Mouse (Mus musculus): Measurements from ENCODE around the gene BC034090.

Gene BC034090

DNA sequence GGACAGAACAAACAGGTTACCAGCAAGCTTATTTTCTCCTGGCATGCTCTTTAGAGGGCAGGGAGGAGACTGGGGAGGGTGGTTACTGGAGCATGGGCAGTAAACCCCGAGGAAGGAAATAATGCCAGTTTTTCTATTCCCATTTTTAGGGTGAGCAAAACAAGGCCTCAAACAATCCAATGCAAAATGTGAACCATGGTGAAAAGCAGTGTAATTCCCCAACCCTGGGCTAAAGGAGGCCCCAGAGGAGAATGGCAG, 1.8 kb downstream of the BC034090 start:
- no peak for DNase-seq (ENCODE audit: low spot score)

DNA sequence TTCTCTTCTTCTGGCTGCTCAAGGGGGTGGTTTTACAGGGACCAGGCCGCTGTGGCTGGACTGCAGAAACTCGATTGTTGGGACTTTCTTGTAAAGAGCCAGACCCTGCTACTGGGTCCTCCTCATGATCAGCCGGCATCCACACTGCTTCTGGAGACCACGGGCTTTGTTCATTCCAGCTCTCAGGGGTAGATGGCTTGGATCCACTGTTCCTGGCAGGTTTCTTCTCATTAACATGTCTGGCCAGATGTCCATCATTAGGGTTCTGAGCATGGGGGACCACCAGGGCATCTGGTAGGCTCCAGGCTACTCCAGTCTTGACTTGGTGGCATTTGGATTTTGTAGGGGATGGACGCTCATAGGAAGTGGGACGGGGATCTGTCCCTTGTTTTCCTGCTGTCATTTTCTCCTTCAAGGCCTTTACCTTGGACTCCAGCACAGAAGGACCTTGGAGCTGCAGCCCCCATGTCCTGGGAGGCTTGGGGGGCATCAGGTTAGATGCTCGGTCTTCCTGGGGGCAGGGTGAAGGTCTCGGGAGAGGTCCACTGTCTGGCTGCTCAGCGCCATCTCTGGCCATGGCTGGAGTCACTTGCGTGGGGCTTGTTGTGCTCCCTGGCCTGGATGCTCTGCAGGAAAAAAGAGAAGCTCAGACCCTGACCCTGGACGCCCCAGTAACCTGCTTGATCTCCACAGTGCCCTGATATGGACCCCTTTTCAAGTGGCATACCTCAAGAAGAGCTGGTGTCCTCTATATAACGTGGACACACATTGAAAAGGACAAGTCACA, 2.4 kb downstream of the BC034090 start:
- DNase-seq (ENCODE audit: low spot score), result no peak

DNA sequence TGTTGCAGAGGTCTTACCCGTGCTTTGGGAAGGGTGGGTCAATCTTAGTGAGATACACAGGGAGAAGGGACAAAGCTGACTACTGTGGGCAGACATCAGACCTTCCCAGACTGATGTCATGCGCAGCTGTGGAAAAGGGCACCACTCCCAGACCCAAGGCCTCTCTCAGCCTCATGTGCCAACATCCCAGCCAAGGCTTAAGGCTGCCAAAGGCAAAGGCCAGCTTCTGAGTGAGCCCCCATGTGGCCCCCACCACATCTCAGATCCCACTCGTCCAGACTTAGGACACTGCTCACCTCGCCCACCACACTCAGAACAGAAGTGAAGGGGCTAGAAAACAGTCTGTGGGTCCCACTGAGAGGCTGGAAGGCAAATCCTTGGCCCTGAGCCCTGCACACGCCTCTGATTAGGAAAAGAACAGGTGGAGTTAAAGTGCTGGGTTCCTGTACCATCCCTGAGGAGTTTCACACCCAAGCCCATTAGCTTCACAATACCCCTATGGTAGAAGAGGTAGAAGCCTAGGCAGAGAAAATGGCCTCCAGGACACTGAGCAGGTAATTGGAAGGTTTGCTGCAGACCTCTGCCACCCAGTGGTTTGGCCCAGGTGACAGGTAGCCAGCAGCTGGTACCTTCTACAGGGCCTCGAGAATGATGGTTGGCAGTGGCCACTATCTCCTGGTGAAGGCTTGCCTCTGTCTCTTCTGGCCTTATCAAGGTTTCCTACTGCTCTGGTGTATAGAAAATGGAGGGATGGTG, 4.1 kb downstream of the BC034090 start:
- no peak for DNase-seq (ENCODE audit: low spot score)

DNA sequence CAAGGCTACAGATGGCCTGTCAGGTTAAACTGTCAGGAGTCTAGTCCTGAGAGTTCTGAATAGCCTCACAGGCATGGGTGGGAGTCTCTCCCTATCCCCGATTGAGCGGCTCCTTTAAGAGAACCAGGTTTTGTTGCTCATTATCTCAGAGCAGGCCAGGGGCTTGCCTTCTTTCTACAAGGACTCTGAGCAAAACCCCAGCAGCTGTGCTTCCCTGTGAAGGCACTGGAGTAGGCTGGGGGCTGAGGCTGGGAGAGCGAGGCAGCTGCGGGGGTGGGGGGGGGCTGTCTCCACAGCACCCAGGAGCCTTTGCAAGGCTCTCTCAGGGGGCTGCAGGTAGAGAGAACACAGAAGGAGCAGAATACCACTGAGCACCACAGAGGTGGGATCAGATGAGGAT, 5.1 kb downstream of the BC034090 start:
- no peak for DNase-seq (ENCODE audit: low spot score)

DNA sequence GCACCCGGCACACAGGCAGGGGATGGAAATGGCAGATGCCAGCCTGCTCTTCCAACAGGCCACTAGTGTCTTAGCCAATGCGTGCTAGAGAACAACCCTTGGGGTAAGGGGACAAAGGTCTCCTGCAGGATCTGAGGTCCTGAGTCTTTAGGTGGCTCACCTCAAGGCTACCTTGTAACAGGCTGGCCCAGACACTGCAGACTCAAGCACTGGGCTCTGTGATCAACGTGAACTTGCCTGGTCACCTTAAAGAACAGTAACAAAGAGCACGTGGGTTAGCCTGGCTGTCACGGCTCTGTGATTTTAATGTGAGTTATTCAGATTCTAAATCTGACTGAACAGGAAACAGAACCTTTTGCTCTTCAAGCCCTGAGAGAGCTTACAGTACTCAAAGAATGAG, 6.1 kb downstream of the BC034090 start:
- DNase-seq (ENCODE audit: low spot score), result no peak

DNA sequence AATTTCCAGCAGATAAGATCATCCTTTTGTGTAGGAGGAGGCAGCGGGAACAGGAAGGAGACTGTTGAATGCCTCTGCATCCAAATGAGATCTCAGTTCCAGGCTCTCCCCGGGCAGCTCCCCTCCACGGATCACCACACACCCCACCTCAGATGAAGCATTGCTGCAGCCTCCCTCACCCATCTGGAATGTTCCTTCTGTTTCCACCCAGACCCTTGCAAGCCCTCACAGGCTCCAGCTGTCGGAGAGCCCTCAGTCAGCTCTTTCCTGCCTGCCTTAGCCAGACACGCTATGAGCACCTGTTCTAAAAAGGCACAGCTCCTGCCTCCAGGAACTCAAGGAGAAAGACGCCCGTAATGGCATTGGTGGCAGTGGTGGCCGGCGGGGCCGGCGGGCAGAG, 6.9 kb downstream of the BC034090 start:
- DNase-seq (ENCODE audit: low spot score), result no peak

DNA sequence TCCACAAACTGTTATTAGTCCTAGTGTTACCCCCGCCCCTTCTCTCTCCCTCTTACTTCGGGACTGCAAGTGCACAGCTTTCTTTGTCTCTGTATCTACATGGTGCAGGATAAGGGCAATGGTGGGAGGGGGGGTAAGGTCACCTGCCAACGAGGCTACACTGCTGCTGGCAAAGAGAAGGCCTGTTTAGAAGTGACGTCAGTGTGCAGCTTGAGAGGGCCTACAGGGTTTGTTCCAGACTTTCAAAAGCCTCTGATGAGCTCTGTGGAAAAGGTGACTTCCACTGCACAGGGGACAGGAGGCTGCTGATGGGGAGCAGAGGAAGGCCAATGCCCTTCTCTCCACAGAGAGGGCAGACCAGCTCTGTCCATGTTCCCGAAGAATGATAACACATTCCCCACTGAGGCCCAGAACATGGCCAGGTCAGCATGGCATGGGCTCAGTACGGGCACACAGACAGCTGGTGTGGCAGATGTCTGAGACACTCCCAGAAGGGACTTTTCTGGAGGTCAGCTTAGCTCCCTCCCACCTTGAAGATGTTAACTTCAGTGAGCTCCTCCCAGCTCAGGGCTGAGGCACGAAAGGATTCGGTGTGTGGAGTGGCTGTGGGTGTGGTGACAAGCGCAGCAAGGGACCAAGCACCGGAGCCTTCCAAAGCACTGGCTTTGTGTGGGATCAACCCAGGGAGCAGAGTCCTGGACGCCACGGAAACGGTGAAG, 7.8 kb downstream of the BC034090 start:
- DNase-seq (ENCODE audit: low spot score), result no peak

DNA sequence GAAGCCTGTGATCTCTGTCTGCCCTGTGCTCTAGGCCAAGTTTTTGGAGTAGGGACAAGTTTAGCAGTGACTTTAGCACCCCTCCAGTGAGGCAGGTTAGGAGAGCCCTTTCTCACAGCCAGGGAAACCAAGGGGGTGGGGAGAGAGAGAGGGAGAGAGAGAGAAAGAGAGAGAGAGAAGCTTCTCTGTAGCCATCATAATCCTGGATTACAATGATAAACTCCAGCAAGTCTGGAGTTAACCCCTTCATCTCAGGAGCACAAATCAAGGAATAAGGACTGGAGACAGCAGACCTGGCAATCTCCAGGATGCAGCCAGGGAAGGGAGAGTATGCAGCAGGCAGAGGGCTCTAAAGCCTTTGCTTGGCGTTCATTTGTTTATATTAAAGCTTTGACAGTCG, 8.6 kb downstream of the BC034090 start:
- DNase-seq (ENCODE audit: low spot score), result no peak

DNA sequence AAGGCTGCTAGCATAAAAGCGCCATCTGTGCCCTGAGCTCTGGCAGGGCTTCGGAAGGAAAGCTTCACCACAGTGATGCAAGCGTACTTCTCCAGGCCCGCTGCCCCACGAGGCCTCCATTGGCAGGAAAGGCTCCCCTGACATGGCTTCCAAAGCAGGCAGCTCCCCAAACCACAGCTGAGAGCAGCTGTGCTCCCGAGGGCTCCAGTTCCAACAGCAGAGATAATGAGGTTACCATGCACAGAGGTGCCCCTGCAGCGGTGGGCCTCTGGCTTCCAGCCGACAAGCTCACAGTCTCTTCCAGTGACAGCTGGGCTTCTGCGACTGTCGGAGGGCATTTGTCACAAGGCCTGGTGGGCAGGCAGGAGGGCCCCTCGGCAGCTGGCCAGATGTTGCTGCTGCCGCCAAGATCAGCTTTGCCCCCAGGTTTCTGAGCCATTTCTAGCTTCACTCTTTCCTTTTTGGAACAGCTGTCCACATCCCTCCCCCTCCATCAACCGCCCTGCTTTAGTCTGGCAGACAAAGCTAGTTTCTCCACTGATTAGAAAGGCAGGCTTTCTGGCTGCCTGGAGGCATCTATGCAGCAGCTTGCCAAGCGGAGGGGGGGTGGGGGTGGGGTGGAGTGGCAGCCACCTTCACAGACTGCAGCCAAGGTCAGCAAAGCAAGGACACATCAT, 10.2 kb downstream of the BC034090 start:
- DNase-seq (ENCODE audit: low spot score), result peak; percentile 66

DNA sequence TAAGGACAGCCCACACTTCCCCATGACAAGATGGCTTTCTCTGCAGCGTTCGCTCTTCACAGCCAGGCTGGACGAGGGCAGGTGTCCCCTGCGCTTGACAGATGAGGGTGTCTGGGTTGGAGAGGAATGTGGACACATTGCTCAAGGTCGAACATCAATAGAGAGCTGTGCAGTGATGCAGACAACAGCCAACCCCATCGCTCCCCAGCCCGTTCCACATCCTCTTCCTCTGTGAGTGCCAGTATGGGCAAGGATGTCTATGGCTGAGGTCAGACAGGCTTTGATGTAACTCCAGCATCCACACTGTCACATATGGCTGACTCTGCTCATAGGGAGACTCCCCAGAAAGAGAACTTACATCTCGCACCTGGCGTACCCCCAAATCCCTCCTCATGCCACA, 10.9 kb downstream of the BC034090 start:
- no peak for DNase-seq (ENCODE audit: low spot score)

DNA sequence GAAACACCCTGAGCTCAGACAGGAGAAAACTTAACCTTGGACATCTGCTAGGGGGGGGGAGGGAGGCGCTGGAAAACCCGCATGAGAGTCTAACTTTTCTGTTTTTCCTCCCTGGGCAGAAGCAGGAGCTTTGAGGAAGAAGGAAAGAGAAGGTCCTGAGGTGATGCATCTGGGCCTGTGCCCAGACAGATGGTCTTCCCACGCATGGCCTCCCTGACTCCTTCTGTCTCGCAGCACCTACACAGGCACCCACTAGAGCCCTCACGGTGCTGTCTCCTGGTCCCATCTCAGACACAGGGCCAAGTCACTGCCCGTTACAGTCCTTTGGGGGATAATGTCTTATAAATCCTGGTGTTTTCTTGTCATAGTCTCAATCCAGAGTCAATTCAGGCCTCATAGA, 11.5 kb downstream of the BC034090 start:
- no peak for DNase-seq (ENCODE audit: low spot score)

DNA sequence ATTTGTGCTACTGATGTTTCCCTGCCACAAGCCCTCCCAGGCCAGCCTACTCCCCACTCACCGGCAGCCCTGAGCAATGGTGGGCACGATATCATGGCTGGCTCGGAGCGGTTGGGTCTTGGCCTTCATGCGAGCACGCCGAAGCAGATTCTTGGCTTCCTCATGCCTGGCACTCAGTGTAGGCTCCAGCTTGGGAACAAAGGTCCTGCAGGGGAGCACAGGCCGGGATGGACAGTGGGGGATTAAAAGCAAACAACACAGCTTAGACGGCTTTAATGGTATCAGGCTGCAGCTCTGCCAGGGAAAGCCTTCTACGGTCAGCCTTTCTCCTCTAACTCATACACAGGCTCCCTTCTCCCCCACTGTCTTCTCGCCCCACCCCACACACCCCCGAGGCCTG, 11.9 kb downstream of the BC034090 start:
- no peak for DNase-seq (ENCODE audit: low spot score)

DNA sequence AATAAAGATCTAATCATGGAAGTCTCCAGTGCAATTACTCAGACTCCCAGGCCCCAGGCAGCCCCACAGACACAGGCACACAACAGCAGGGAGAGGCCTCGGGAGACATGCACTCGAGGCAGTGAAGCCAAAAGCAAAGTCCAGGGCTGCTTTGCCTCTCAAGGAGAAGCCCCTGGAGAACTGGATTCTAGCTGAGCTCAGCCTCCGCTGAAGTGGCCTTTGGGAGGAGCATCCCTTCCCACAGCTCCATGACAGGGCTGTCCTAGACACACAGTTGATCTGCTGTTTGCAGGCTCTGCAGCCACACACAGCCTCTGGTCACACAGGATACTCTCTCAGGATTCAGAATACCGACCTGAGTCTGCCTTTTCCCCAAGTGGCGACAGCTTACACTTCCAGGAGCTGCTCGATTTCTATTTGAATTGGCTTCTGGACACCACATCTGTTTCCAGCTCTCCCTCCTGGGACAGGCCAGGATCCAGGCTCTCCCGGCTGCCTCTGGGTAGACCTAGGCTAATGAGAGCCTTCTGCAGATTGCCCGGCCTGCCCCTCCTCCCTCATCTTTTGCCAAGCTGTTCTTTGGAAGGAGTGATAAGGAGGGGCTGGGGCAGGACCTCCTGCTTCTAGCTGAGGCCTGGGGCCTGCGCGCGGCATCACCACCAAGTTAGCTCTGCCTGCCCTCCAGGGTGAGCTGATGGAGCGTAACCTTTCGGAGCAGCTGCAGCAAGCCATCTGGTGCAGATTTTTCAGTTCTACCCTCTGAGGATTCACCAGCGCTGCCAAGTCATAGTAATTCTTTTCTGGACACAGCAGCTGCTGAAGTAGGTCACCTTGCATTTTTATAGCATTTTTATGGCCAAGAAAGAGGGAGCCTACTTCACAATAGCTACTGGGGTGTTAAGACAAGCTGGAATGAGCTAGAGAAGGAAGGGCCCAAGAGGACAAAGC, 14.5 kb downstream of the BC034090 start:
- DNase-seq (ENCODE audit: low spot score), result no peak

DNA sequence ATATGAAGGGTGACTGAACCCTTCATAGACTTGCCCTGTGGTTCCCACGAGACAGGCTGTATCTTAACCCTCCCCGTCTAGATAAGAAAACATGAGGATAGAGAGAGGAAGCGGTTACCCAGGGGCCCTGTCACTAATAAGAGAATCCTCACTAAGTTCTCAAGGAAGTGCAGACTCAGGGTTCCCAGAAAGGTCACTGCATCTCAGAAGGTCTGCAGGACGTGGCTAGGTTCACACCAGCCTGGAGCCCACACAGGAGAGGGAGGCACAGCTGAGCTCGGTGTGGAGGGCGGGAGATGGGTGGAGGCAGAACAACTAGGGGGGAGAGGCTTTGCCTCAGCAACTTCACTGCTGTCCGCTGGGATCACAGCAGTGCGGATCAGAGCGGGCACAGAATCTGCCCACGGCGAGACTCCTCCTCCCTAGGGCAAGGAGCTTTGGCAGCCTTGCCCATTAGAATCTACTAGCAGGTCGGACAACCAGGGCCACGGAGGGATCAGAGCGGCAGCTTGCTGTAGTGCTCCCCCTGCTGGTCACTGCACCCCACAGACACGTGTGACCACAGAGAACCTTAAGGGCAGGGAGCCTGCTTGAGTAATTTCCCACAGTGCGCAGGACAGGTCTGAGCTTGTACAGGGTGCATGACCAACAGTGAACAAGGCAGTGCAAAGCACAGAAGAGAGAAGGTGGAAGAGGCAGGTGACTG, 20.2 kb downstream of the BC034090 start:
- DNase-seq (ENCODE audit: low spot score), result peak; percentile 81

DNA sequence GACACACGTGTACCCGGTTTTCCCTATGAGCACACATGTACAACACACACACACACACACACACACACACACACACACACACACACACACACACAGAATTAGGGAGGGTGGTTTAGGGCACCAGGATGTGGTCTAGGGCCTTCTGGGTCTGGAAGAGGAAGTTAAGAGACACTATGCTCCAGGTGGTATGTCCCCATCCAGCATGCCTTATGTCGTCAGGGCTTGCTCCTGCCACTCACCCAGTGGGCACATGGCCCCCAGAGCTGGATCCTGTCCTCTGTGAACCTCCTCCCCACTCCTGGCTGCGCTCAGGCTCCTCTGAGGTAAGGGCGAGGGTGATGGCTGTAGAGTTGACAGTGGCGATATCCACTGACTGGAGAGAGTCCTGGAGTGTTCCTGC, 21.2 kb downstream of the BC034090 start:
- no peak for DNase-seq (ENCODE audit: low spot score)

DNA sequence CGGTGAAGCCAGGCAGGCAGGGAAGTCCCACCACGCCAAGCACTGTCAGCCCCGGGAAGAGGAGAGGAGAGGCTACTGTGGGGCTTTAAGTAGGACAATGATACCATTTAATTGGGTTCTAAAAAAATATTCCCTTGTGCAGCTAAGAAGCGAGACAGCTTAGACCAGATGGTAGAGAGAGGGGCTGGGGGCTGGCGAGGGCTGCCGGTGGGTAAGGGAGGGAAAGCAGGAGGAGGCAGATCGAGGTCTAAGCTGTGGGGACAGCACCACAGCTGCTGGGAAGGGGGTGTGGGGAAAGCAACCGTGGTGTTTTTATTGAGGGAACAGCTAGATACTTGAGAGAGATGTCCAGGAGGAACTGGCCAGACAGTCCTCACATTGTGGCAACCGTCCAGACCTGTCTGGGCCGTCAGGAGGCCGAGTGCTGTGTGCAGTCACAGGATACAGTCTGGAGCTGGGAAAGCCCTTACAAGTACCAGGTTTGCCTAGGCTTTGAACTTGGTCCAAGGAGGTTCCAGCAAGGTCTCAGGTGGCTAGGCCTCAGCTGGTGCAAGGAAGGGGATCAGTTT, 22.1 kb downstream of the BC034090 start:
- no peak for DNase-seq (ENCODE audit: low spot score)

DNA sequence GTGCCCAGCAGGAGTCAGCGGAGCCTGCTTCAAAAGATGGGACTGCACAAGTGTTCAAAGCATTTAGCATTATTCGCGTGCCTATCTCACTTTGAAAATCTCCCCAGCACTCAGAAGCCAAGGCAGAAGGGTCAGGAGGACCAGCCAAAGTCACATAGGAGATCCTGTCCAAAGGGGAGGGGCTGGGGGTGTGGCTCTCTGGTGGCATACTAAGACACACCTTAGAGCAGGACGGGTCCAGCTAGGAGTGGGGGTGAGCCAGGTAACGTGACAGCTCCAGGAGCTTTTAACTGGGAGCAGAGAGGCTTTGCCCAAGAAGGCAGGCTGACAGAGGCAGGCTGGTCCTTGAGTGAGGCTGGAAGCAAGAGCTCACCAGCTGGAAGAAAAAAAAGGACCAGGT, 25.3 kb downstream of the BC034090 start:
- DNase-seq (ENCODE audit: low spot score), result no peak

DNA sequence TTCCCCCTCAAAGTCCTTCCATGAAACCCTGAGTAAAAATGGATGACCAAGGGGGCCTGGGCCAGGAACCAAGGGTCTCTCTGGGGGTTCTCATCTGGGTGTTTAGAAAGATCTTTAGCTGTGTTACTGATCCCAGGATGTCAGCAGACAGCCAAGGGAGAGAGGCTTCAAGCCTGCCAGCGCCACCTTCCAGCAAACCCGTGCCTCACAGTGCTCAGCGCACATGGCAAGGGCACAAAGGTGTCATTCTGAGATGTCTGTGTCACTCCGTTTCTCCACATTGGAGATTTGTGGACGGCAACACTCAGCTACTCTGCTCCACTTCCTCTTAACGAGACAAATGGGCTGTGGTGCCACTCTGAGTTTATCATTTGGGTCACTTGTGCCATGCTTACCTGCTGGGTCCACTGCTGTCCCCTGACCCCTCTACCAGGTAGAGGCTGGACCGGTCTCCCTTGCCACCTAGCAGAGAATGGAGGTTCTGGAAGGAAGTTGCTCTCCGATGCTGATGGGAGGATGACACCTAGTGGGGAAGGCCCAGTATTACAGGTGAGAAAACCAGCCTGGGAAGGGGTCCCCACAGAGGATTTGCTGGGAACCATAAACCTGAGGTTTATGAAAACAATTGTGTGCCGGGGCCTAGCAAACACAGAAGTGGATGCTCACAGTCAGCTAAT, 26.2 kb downstream of the BC034090 start:
- no peak for DNase-seq (ENCODE audit: low spot score)

DNA sequence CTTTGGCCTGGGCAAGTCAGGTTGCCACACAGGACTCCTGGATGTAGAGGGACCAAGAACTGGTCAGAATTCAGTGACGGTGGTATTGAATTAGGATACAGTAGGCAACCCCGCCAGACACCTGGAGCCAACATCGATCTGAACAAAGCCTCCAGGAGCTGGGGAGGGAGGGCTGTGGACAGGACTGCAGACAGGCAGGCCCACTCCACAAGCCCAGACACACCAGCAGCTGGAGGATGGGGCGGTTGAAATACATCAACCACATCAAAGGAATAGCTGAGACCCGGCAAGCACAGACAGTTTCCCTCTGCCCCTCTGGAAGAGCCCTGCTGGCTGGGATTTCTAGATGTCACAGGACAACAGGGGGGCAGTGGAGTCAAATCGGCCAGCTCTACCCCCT, 27.4 kb downstream of the BC034090 start:
- no peak for DNase-seq (ENCODE audit: low spot score)

DNA sequence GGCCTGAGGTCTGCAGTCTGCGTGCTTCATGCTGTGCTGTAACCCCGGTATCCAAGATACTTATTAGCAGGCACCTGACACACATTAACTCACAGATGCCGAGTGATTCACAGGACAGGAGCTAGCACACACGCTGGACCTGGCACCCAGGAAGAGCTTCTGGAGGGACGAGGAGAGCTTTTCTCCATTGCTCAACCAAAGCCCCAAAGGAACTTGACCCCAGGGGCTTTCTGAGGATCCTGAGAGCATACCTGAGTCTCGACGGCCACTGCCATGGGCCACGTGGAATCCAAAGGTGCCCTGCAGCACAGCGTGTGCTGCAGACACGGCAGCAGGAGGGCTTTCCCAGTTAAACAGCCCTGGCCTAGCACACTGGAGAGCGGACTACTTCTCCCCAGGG, 27.9 kb downstream of the BC034090 start:
- no peak for DNase-seq (ENCODE audit: low spot score)
